Mouse (Mus musculus) small intestine, adult 2 months (tissue): ENCODE data around the gene Rnf168.
"Not testable (repeated sequence)": the region's sequence is repeated elsewhere in the genome, so short reads cannot be mapped to it uniquely, and the experiment has no call there.

Experiments
- CTCF ChIP-seq: fragments of 200-500 bp; IDR thresholded peaks from 2 replicates; pipeline ENCODE4 v1.5.1; 2012; ENCODE audit warnings: low read depth, mild to moderate bottlenecking, control low read depth, inconsistent platforms, low read length, moderate library complexity, mixed read lengths; ENCODE audit not compliant: insufficient replicate concordance, insufficient read length; ENCODE audit errors: extremely low read depth
- POLR2A ChIP-seq: fragments of 200-500 bp; IDR thresholded peaks from 2 replicates; pipeline ENCODE4 v1.6.1; 2012; ENCODE audit warnings: low read depth, mild to moderate bottlenecking, control low read depth, inconsistent platforms, low read length, moderate library complexity

DNA sequence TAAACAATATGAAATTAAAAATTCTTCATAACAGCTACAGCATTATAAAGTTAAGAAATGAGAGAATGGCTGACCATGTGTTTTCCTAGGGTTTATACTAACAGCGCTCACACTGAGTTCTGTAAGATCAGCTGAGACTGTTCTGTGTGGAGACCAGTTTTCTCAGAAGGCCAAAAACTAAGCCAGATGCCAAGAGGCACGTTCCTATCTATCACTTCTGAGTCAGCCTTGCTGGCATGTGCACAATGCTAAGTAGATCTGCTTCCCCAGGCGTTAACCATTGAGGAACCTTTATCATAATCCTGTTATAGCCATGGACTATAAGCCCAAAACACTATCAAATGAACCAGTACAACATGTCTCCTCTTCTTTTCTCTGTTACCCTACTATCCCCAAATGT lies 45.2 kb upstream of the Rnf168 start:
- not testable (repeated sequence) for TF ChIP-seq CTCF, POLR2A
